Mouse (Mus musculus): ENCODE results near the gene Eno2.

Gene Eno2

GRCm38 (mm10) chr6:124759259-124759658, 10.2 kb downstream of the Eno2 start:
- DNase-seq (ENCODE audit: low read depth), result peak; percentile 94

- no peak for DNase-seq (ENCODE audit: low read depth)
Observed at GRCm38 (mm10) chr6:124758849-124759232, 10.6 kb downstream of the Eno2 start.

GRCm38 (mm10) chr6:124757909-124758848, 11.3 kb downstream of the Eno2 start:
- DNase-seq (ENCODE audit: low read depth), result no peak

GRCm38 (mm10) chr6:124757351-124757880, 12.1 kb downstream of the Eno2 start:
- no peak for DNase-seq (ENCODE audit: low read depth)

- DNase-seq (ENCODE audit: low read depth), result peak; percentile 67
Observed at GRCm38 (mm10) chr6:124756652-124757350, 12.7 kb downstream of the Eno2 start.

GRCm38 (mm10) chr6:124755831-124756595, 13.5 kb downstream of the Eno2 start, which contains the start of the genes Gm45234 and Atn1:
Gm45234 (minus strand) TSS chr6:124756021.
Atn1 (minus strand) TSS chr6:124756524.
- peak; percentile 65 for DNase-seq (ENCODE audit: low read depth)

- DNase-seq (ENCODE audit: low read depth), result no peak
Observed at GRCm38 (mm10) chr6:124755306-124755705, 14.2 kb downstream of the Eno2 start.

- no peak for DNase-seq (ENCODE audit: low read depth)
Observed at GRCm38 (mm10) chr6:124753861-124754260, 15.6 kb downstream of the Eno2 start.

GRCm38 (mm10) chr6:124750405-124750804, 19.1 kb downstream of the Eno2 start:
- DNase-seq (ENCODE audit: low read depth), result peak; percentile 77

- no peak for DNase-seq (ENCODE audit: low read depth)
Observed at GRCm38 (mm10) chr6:124746654-124747632, 22.5 kb downstream of the Eno2 start.

GRCm38 (mm10) chr6:124746296-124746605, 23.2 kb downstream of the Eno2 start:
- no peak for DNase-seq (ENCODE audit: low read depth)

- peak; percentile 96 for DNase-seq (ENCODE audit: low read depth)
Observed at GRCm38 (mm10) chr6:124745490-124746295, 23.8 kb downstream of the Eno2 start.

- DNase-seq (ENCODE audit: low read depth), result no peak
Observed at GRCm38 (mm10) chr6:124744755-124745321, 24.6 kb downstream of the Eno2 start.

- no peak for DNase-seq (ENCODE audit: low read depth)
Observed at GRCm38 (mm10) chr6:124743647-124744046, 25.8 kb downstream of the Eno2 start.

GRCm38 (mm10) chr6:124742839-124743514, 26.5 kb downstream of the Eno2 start:
- DNase-seq (ENCODE audit: low read depth), result no peak

- no peak for DNase-seq (ENCODE audit: low read depth)
Observed at GRCm38 (mm10) chr6:124741842-124742241, 27.6 kb downstream of the Eno2 start.

GRCm38 (mm10) chr6:124740888-124741761, 28.3 kb downstream of the Eno2 start, which contains the start of gene Grcc10:
Grcc10 (minus strand) TSS chr6:124741374.
- DNase-seq (ENCODE audit: low read depth), result peak; percentile 97

Data from induced T-regulatory cell, adult 2 months (primary cell).